Comparison of ENCODE assay signal across 10 mouse cellular contexts in the genomic region with DNA sequence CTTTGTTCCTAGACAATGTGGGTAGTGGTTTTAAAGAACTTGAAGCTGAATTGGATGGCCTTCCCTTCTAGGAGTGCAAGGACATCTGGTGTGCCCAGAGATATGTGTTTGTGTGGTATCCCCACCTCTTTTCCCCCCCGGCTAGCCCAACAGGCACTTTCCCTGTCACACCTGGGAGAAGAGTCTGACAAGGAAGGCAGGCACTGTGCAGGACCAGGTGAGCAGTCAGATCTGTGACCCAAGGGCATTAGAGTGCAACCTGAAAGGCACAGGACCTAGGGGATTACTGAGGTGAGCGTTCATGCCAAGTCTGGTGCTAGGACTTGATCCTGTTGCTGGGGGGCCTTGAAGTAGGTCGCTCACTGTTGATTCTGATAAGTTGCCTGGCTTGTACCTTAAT.
DNase-seq lines count a peak whose midpoint lies in the region; ATAC-seq and TF ChIP-seq lines count a peak whose summit lies in the region.
"Had no signal": no experiment of that assay in that cellular context is flagged by ENCODE, and none has a peak within 500 bp of the region (broad histone marks: within the 10 kb centered on the region; RNA-seq: fewer than 3 reads in every experiment).

No protein-coding gene starts in this region.

- H3K9me3 ChIP-seq in forebrain, embryonic 13.5 days (replicated peaks): no peaks in the 10 kb centered on the region
- no peaks in the 10 kb centered on the region for H3K9me3 ChIP-seq in forebrain, embryonic 11.5 days (ENCODE audit: control insufficient read depth, low read length)
- no peaks in the 10 kb centered on the region for H3K9me3 ChIP-seq in midbrain, embryonic 13.5 days
- H3K9me3 ChIP-seq in midbrain, embryonic 10.5 days (replicated peaks): no peaks in the 10 kb centered on the region
- no peaks in the 10 kb centered on the region for H3K9me3 ChIP-seq in kidney, postnatal 0 days (replicated peaks; ENCODE audit: low read length)
- no peaks in the 10 kb centered on the region for H3K9me3 ChIP-seq in stomach, embryonic 15.5 days

- H3K4me2 ChIP-seq in forebrain, embryonic 13.5 days: peak overlapping the region; percentile 89; the same call in 1 of the 2 replicates
- H3K4me2 ChIP-seq in forebrain, embryonic 11.5 days (ENCODE audit: low read depth, low read length, severe bottlenecking): no peak overlapping the region
- H3K4me2 ChIP-seq in midbrain, embryonic 13.5 days (replicated peaks): peak overlapping the region; percentile 25; the same call in 1 of the 2 replicates
- H3K4me2 ChIP-seq in kidney, postnatal 0 days (ENCODE audit: low read length): peak overlapping the region; percentile 82
- peak overlapping the region; percentile 67 for H3K4me2 ChIP-seq in stomach, embryonic 15.5 days

- peaks cover 56% of the 10 kb centered on the region for H3K4me1 ChIP-seq in forebrain, embryonic 13.5 days
- H3K4me1 ChIP-seq in forebrain, embryonic 11.5 days (replicated peaks; ENCODE audit: control insufficient read depth, insufficient read depth, low read length): peaks cover 2% of the 10 kb centered on the region; the same call in 1 of the 2 replicates
- peaks cover 41% of the 10 kb centered on the region for H3K4me1 ChIP-seq in midbrain, embryonic 13.5 days (replicated peaks)
- peaks cover 39% of the 10 kb centered on the region for H3K4me1 ChIP-seq in midbrain, embryonic 10.5 days
- H3K4me1 ChIP-seq in kidney, postnatal 0 days (replicated peaks; ENCODE audit: insufficient read depth, low read length): peaks cover 32% of the 10 kb centered on the region
- H3K4me1 ChIP-seq in stomach, embryonic 15.5 days: peaks cover 32% of the 10 kb centered on the region

- no peak overlapping the region for H3K9ac ChIP-seq in forebrain, embryonic 13.5 days
- H3K9ac ChIP-seq in forebrain, embryonic 11.5 days (ENCODE audit: low read length): no peak overlapping the region
- H3K9ac ChIP-seq in midbrain, embryonic 13.5 days (replicated peaks): no peak overlapping the region
- H3K9ac ChIP-seq in kidney, postnatal 0 days (ENCODE audit: low read depth, low read length): peak overlapping the region; percentile 57
- H3K9ac ChIP-seq in stomach, embryonic 15.5 days: no peak overlapping the region

- no peak overlapping the region for H3K4me3 ChIP-seq in forebrain, embryonic 13.5 days
- H3K4me3 ChIP-seq in forebrain, embryonic 11.5 days (ENCODE audit: low read depth, low read length): no peak overlapping the region
- H3K4me3 ChIP-seq in midbrain, embryonic 13.5 days (replicated peaks): no peak overlapping the region
- no peak overlapping the region for H3K4me3 ChIP-seq in midbrain, embryonic 10.5 days
- H3K4me3 ChIP-seq in kidney, postnatal 0 days (replicated peaks; ENCODE audit: low read depth, low read length): peak overlapping the region; percentile 64
- H3K4me3 ChIP-seq in stomach, embryonic 15.5 days (replicated peaks): peak overlapping the region; percentile 77

- WGBS in forebrain, embryonic 13.5 days: 89% methylated on average over 3 of the region's 3 CpGs
- WGBS in forebrain, embryonic 11.5 days: 87% methylated on average over 3 of the region's 3 CpGs
- 90% methylated on average over 3 of the region's 3 CpGs for WGBS in midbrain, embryonic 13.5 days
- WGBS in midbrain, embryonic 10.5 days: 89% methylated on average over 3 of the region's 3 CpGs
- 46% methylated on average over 3 of the region's 3 CpGs for WGBS in kidney, postnatal 0 days
- 62% methylated on average over 3 of the region's 3 CpGs for WGBS in stomach, embryonic 15.5 days

- H3K27me3 ChIP-seq in forebrain, embryonic 13.5 days: no peaks in the 10 kb centered on the region
- H3K27me3 ChIP-seq in forebrain, embryonic 11.5 days (ENCODE audit: control insufficient read depth, insufficient read depth, low read length): no peaks in the 10 kb centered on the region; the same call in 1 of the 2 replicates
- no peaks in the 10 kb centered on the region for H3K27me3 ChIP-seq in midbrain, embryonic 13.5 days
- peaks cover 26% of the 10 kb centered on the region for H3K27me3 ChIP-seq in midbrain, embryonic 10.5 days (ENCODE audit: low read depth, poor library complexity, severe bottlenecking)
- H3K27me3 ChIP-seq in kidney, postnatal 0 days (ENCODE audit: insufficient read depth, low read length): no peaks in the 10 kb centered on the region
- H3K27me3 ChIP-seq in stomach, embryonic 15.5 days (replicated peaks): no peaks in the 10 kb centered on the region

- H3K36me3 ChIP-seq in forebrain, embryonic 13.5 days (ENCODE audit: poor library complexity, severe bottlenecking): no peaks in the 10 kb centered on the region
- no peaks in the 10 kb centered on the region for H3K36me3 ChIP-seq in forebrain, embryonic 11.5 days (ENCODE audit: control insufficient read depth, insufficient read depth, low read length)
- H3K36me3 ChIP-seq in midbrain, embryonic 13.5 days: no peaks in the 10 kb centered on the region
- H3K36me3 ChIP-seq in midbrain, embryonic 10.5 days: no peaks in the 10 kb centered on the region
- H3K36me3 ChIP-seq in kidney, postnatal 0 days (ENCODE audit: insufficient read depth, low read length): no peaks in the 10 kb centered on the region
- no peaks in the 10 kb centered on the region for H3K36me3 ChIP-seq in stomach, embryonic 15.5 days

- no peak for ATAC-seq in forebrain, embryonic 13.5 days
- ATAC-seq in forebrain, embryonic 11.5 days (replicated peaks; ENCODE audit: low FRiP score): no peak
- ATAC-seq in midbrain, embryonic 13.5 days: no peak
- no peak for ATAC-seq in kidney, postnatal 0 days (replicated peaks; ENCODE audit: low FRiP score, low read depth)
- ATAC-seq in stomach, embryonic 15.5 days (ENCODE audit: insufficient read depth, low FRiP score, low read depth): no peak
- ATAC-seq: forebrain, embryonic 14.5 days had no signal

- no peak for TF ChIP-seq CTCF in kidney, postnatal 0 days (IDR thresholded peaks at IDR 0.05; ENCODE audit: low read depth)

- DNase-seq in forebrain, embryonic 11.5 days (ENCODE audit: low spot score): no peak
- no peak for DNase-seq in midbrain, embryonic 10.5 days (ENCODE audit: low spot score)
- no peak for DNase-seq in kidney, postnatal 0 days (ENCODE audit: low spot score)
- DNase-seq in adipocyte (ENCODE audit: low spot score) (no peak), MN1 (ENCODE audit: low spot score) (no peak)
- DNase-seq: adrenal gland, adult 8-10 months had no signal

- H3K27ac ChIP-seq in forebrain, embryonic 13.5 days: no peak overlapping the region
- no peak overlapping the region for H3K27ac ChIP-seq in forebrain, embryonic 11.5 days (ENCODE audit: low read depth, low read length)
- H3K27ac ChIP-seq in midbrain, embryonic 13.5 days: no peak overlapping the region
- no peak overlapping the region for H3K27ac ChIP-seq in midbrain, embryonic 10.5 days (replicated peaks)
- peak overlapping the region; percentile 93 for H3K27ac ChIP-seq in kidney, postnatal 0 days
- H3K27ac ChIP-seq in stomach, embryonic 15.5 days: peak overlapping the region; percentile 66; the same call in 1 of the 2 replicates

Comparison
In these comparisons a context has a peak if more than half of its experiments do, and no peak if none do; other contexts are left out.
1. H3K27ac ChIP-seq: peak in kidney, postnatal 0 days (single experiment) and stomach, embryonic 15.5 days (single experiment); none in forebrain, embryonic 13.5 days (single experiment), forebrain, embryonic 11.5 days (single experiment), midbrain, embryonic 13.5 days (single experiment) and midbrain, embryonic 10.5 days (single experiment).
2. H3K4me3 ChIP-seq: peak in kidney, postnatal 0 days (single experiment) and stomach, embryonic 15.5 days (single experiment); none in forebrain, embryonic 13.5 days (single experiment), forebrain, embryonic 11.5 days (single experiment), midbrain, embryonic 13.5 days (single experiment) and midbrain, embryonic 10.5 days (single experiment).